Mouse (Mus musculus): ENCODE data around the gene Polr2e.
"Not testable (repeated sequence)": the region's sequence is repeated elsewhere in the genome, so short reads cannot be mapped to it uniquely, and the experiment has no call there.

The Polr2e gene

DNA sequence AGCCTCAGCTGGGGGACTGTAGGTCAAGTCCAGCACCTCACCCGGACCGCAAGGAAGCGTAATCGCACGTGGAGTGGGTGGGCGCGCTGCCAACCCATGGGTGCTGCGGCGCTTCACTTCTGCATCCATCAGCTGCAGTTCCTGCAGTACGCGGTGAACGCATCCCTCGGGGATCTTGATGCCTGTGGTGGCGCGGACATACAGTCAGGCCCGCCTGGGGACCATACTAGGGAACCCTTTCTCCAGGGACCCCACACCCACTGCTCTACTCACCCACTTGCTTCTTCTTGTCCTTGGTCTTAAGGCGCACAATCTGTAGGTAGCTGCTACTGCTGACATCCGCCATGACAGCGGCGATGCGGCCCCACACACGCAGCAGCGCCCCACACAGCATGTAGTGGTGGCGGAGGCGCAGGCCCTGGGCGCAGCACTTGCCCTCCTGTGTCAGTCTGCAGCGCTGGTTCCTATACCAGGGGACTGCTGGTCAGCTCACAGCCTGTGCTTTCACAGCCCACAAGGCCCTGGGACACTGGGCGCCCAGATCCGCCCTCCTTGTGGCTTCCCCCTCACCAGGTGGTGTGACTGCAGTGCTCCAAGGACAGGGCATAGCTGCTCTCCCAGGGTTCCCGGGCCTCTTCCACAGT lies 18.2 kb upstream of the Polr2e start:
- no peak for DNase-seq (ENCODE audit: inconsistent ontology term)

DNA sequence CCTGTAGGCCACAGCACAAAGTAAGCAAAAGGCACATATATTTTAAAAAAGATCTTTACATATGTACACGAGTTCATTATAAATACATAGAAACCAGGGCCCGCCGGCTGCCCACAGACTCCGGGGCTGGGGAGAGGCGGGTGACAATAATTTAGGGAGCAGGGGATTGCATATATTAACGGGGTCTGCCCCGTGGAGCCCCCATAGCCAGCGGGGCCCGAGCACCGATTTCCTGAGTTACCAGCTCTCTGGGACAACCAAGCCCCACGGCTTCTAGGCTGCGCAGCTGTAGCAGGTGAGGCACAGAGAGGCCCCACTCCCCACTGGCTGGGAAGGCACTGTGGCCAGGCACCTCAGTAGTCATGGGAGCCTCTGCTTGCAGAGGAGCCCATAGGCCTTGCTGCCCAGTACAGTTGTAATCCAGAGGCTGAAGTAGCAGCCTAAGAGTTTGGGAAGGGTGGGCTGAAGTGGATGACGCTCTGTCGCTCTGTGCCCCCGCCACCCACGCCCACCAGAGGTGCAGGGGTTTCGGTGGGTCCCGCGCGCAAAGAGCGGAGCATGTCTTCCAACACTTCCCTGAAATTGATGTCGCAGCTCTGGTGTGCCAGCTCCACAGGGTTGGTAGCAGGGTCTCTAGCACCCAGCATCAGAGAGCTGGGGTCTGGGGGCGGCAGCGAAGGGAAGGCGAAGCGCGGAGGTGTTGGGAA lies 17.5 kb upstream of the Polr2e start:
- DNase-seq (ENCODE audit: inconsistent ontology term): no peak

DNA sequence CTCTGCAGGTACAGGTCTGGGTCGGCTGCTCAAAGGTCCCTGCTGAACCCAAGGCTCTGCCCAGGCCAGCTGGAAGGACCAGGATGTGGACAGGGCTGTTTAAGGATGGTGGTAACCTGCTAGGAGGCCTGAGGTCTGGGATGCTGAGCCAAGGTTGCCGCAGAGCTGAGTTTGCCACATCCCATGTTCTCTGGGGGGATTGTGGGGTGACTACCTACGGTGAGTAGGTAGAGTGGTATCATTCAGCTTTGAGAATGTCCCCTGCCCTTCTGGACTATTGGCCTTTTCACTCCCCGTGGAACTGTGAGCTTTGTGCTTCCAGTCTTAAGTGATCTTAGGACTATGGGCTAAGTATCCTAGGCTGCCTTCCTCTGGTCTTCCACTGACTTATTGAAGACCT lies 16.9 kb upstream of the Polr2e start:
- DNase-seq (ENCODE audit: inconsistent ontology term): no peak

DNA sequence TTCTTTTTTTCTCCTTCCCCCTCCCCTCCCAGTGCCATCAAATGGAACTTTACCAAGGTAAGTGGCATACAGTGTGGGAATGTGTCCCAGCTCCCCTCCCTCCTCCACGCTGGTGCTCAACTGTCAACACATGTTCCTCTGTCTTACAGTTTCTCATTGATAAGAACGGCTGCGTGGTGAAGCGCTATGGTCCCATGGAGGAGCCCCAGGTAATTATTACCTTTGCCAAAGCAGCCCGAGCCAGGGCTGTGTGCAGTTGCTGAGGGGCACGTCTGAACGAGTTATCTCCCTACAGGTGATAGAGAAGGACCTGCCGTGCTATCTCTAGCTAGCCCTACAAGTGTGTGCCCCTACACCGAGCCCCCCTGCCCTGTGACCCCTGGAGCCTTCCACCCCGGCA lies 16.3 kb upstream of the Polr2e start:
- DNase-seq (ENCODE audit: inconsistent ontology term): no peak

GRCm38 (mm10) chr10:80055364-80055763 lies 15.8 kb upstream of the Polr2e start:
- no peak for DNase-seq (ENCODE audit: inconsistent ontology term)

- not testable (repeated sequence) for DNase-seq (ENCODE audit: inconsistent ontology term)
Observed at GRCm38 (mm10) chr10:80054911-80055310, 15.3 kb upstream of the Polr2e start.

GRCm38 (mm10) chr10:80053831-80054815 lies 14.5 kb upstream of the Polr2e start:
- DNase-seq (ENCODE audit: inconsistent ontology term): peak; percentile 80

- peak; percentile 99 for DNase-seq (ENCODE audit: inconsistent ontology term)
Observed at GRCm38 (mm10) chr10:80053259-80053780, 13.7 kb upstream of the Polr2e start.

- no peak for DNase-seq (ENCODE audit: inconsistent ontology term)
Observed at GRCm38 (mm10) chr10:80052374-80052764, 12.8 kb upstream of the Polr2e start.

GRCm38 (mm10) chr10:80051618-80052373 lies 12.2 kb upstream of the Polr2e start:
- peak; percentile 85 for DNase-seq (ENCODE audit: inconsistent ontology term)

- DNase-seq (ENCODE audit: inconsistent ontology term): no peak
Observed at GRCm38 (mm10) chr10:80050885-80051617, 11.5 kb upstream of the Polr2e start.

- DNase-seq (ENCODE audit: inconsistent ontology term): no peak
Observed at GRCm38 (mm10) chr10:80050244-80050643, 10.6 kb upstream of the Polr2e start.

DNA sequence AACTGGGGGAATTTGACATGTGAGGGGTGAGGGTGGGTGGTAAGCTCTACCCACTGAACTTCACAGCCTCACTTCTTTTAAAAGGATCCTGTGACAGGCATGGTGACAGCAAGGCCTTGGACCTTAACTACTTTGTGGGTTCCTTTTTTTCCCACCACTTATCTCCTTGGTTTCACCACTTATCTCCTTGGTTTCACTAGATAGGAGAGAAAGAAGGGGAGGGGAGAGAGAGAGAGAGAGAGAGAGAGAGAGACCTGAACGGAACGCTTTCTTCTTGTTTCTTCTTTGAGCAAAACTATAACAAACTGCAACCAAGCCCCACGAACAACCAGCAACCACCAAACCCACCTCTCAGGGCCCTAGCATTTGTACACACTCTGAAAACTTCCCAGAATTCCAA lies 9.2 kb upstream of the Polr2e start:
- peak; percentile 78 for DNase-seq (ENCODE audit: inconsistent ontology term)

- DNase-seq (ENCODE audit: inconsistent ontology term): peak; percentile 90
Observed at GRCm38 (mm10) chr10:80048396-80048795, 8.8 kb upstream of the Polr2e start.

- no peak for DNase-seq (ENCODE audit: inconsistent ontology term)
Observed at GRCm38 (mm10) chr10:80047041-80047565, 7.5 kb upstream of the Polr2e start, which contains the start of gene Gpx4. Gene Gpx4 (plus strand): TSS chr10:80047166.

DNA sequence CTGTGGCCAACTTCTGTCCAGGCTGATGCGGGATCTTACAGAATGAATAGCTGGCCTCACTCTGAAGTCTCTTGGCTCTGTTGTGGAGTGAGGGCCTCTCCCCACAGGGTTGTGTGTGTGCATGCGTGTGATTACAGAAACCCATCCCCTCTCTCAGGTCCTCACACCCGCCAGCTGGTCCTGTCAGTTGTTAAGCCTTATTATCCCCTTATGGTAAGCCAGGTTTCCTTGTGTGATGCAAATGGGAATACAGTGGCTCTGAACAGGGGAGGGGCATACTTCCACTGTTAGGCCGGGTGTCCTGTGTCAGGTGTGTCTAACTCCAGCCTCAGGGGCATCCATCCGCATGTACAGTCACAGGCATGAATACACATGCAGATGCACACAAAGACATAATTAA lies 6.2 kb upstream of the Polr2e start:
- no peak for DNase-seq (ENCODE audit: inconsistent ontology term)

- not testable (repeated sequence) for DNase-seq (ENCODE audit: inconsistent ontology term)
Observed at GRCm38 (mm10) chr10:80045364-80045763, 5.8 kb upstream of the Polr2e start.

GRCm38 (mm10) chr10:80044087-80044486 lies 4.5 kb upstream of the Polr2e start:
- peak; percentile 96 for DNase-seq (ENCODE audit: inconsistent ontology term)

DNA sequence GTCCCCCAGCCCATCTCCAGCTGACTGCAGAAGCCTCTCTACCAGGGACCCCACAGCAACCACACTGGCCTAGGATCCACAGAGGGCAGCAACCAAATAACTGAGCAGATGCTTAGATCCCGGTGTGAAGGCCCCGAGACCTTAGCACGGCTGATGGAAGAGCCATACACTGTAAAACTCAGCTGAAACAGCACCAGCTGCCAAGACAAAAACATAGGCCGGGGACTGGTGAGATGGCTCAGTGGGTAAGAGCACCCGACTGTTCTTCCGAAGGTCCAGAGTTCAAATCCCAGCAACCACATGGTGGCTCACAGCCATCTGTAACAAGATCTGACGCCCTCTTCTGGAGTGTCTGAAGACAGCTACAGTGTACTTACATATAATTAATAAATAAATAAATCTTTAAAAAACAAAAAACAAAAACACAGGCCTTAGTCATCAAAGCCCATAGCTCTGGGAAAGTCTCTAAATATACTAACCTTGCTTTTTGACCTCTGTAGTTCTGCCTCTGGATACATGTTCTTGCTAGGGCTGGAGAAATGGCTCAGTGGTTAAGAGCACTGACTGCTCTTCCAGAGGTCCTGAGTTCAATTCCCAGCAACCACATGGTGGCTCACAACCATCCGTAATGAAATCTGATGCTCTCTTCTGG lies 1.9 kb upstream of the Polr2e start:
- not testable (repeated sequence) for DNase-seq (ENCODE audit: inconsistent ontology term)

GRCm38 (mm10) chr10:80036832-80037231 lies 2.8 kb downstream of the Polr2e start:
- DNase-seq (ENCODE audit: inconsistent ontology term): no peak

All from Muller cell, postnatal 12 days (primary cell).